Mouse (Mus musculus): ENCODE data around the gene Mical3. TPM values are rescaled to one million over a fixed set of nuclear protein-coding genes. Genes with fewer than 3 reads are reported as not detected.

Mical3 gene
- total RNA-seq, 2 experiments from 2014 or later: 100 to 150 TPM

DNA sequence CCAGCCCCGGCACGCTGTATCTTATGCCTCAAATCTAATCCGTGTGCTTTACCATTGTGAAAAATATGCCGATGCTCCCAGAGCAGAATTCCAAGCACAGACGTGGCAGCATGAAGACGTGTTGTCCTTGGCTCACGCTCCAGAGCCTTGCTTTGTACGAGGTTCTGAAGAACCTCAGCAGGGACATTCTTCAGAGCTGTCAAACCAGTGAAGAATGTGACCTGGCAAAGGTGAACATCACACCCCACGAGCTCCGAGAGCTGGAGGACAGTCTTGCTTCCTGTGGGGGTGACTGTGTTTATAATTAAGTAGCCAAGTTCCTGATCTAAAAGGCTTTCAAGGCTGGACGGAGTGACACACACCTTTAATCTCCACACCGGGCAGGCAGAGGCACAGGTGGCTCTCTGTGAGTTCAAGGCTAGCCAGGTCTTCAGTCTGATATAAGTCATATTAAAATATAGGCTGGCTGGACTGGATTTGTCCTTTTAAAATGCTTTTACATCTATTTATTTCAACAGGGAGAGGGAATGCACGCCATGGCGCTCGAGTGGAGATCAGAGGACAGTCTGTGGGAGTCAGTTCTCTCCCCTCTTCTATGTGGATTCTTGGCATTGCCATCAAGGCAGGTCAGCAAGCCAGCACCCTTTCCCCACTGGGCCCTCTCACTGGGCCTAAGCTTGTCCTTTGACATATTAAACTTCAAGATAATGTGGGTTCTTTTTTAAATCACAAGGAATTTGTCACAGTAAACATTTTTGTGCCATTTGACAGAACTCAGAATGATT lies 12.6 kb downstream of the Mical3 start:
- DNase-seq (ENCODE audit: low spot score in 2 of 2): no peak
- intact Hi-C loops (cut with DNase I): no loop called here

DNA sequence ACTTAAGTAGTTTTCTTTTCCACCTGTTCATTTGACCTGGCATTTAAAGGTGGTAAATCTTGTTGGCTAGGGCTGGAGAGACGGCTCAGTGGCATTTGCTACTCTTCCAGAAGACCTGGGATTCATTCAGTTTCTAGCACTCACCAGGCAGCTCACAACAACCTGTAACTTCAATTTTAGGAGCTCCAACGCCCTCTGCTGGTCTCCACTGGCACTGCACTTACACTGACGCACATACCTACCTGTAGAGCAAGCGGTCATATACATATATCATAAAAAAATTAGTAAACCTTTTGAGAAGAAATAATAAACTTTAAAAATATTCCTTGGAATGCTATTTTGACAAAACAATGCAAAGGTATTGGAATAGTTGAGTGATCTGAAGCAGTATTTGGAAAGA lies 13.7 kb downstream of the Mical3 start:
- DNase-seq (ENCODE audit: low spot score in 2 of 2): no peak
- intact Hi-C loops (cut with DNase I): no loop called here

DNA sequence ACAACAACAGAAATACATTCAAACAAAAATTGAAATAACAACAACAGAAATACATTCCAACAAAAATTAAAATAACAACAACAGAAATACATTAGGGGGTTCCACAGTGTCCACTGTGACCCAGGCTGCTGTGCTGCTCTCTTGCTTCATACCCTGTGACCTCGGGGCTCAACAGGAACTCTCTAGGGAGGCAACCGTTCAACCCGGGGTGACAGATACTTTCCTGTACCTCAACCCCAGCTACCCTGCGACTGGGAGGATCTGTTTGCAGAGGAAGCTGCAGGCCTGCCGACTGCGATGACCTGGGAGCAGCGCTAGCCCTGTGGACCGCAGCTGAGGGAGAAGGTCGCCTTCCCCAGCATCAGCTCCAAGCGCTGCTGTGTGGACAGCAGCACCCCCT lies 14.4 kb downstream of the Mical3 start:
- no peak for DNase-seq (ENCODE audit: low spot score in 2 of 2)
- intact Hi-C loops (cut with DNase I): no loop called here

DNA sequence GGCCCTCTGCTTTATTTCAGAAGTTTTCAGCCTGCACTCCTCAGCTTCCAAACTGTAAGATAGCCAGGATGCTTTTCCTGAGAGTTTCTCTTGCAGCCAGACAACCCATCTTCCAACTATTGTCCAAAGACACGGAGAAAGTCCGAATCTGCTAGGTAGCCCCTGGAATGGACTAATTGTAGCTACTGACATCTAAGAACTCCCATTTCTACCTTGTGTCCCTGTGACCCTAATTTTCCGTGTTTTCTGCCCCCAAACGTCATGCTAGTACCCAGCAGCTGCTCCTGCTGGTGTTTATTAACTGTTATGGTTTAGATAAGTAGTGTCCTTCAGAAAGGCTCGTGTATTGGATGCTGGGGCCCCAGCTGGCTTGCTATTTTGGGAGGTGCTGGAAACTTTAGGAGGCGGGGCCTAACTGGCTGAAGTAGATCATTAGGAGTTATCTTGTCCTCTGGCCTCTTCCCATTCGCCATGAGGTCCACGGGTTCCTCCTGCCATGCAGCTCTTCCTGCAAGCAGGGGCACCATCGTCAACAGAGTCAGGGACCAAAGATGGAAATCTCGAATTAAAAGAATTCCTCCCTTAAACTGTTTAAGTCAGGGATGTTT lies 19.2 kb downstream of the Mical3 start:
- no peak for DNase-seq (ENCODE audit: low spot score in 2 of 2)
- intact Hi-C loops (cut with DNase I): loop anchor here (2.0 kb wide), 1 partner anchor 19 kb away; the partner anchor contains the start of gene Mical3

DNA sequence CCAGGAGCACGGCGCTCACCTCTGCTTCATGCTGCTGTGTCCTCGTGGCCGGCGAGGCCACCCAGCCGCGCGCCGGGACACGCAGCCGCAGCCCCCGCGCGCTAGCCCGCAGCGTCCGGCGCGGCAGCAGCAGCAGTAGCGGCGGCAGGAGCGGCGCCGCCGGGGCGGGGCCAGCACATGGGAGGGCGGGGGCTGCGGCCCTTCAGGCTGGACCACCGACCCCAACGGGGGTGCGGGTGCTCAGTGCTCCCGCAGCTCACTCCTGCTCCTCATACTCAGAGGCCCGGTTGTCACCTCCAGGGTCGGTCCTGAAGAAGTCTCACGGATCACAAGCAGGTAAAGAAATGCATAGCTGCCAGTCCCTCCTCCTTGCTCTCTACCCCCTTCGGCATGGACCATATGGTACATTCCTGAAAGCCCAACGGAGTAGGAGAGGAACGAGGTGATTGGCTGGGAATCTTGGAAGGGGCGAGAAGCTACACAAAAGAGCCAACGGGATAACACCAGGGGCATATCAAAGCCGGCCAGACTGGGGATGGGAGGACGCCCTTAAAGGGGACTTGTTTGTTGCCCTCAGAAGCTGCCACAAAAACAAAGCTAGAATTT lies 20.7 kb downstream of the Mical3 start:
- intact Hi-C loops (cut with DNase I): loop anchor here (2.0 to 5.0 kb wide), 2 partner anchors 21 to 63 kb away; partner anchors contain the start of gene Mical3
- DNase-seq (ENCODE audit: low spot score in 2 of 2): peak; percentile 89 to 90

DNA sequence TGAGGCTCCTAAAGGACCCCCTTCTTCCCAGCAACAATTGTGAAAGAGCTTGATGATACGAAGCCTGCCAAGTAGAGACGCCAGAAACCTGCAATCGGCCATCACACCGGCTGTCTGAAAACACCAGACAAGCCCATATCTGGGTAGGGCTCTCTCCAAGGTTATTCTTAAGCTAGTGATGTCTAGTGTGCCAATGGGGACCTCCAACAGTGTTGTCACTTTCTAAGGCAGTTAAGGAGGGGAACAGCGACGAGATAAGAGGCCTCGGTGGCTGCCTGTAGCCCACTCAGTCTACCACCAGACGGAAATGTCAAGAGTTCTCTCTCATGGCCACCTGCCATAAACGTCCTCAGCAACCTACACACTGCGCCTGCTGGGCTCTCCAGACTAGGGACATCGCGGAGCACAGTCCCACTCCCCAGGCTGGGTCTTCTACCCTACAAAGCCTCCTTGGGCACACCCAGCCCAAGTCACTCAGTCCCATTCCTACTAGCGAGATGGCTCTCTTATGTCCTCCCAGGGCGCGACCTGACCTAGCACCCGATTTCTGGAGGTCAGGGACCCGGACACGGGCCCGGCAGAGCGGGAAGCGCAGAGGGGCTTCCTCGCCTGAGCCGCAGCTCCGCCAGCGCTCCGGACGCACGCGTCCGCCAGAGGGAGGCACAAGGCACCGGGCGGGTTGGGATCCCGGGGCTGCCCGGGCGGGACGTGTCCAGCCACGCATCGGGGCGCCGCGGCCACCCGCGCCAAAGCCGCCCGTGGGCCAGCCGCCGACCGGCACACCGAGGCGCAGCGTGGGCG lies 21.4 kb downstream of the Mical3 start:
- DNase-seq (ENCODE audit: low spot score in 2 of 2): peak; percentile 46 to 49
- intact Hi-C loops (cut with DNase I): loop anchor here (5.0 kb wide), 1 partner anchor 62 kb away; no protein-coding TSS in a partner anchor

DNA sequence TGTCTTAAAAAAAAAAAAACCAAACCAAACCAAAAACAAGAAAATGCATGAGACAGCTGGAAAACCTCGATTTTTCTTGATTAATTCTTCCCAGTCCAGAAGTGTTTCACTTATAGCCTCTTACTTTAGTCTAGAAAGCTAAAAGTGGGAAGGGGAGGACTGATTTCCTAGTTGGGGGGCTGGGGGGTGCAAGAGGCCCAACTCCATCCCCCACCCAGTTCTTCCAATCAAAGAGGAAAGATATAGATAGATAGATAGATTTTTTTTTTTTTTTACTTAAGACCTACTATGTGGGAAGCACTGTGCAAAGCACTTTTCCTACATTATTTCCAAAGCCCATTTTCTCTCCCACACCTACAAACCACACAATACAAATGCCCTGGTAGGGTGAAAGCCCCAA lies 22.7 kb downstream of the Mical3 start:
- intact Hi-C loops (cut with DNase I): loop anchor here (5.0 kb wide), 1 partner anchor 61 kb away; no protein-coding TSS in a partner anchor
- DNase-seq (ENCODE audit: low spot score in 2 of 2): no peak

DNA sequence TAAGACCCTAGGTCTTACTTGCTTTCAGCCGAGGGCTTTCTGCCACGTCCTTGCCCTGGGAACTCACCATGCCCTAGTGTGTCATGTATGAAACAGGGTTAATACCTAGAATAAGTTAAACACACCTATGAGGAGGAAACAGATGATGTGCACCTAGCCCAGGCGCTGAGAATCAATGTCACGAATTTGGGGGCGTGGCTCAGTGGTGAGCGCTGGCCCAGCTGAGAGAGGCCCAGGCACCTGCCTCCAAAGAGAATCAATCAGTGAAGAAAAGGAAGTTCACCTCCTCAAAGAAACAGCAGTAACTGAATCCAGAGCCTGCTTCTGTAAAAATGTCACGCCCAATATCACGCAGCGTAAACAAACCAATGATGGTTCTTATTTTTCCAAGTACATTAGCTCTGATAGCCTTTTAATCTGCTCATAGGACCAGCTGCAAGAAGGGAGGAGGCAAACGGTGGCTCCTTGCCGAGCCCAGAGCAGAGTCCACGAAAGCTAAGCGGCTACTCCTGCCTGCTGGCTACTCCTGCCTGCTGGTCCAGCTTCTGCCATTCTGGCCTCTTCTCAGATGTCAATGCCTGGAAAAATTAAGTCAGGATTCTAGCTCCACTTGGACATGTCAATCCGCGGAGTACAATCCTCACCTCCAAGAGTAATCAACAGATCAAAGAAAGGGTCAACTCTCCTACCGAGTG lies 23.9 kb downstream of the Mical3 start:
- DNase-seq (ENCODE audit: low spot score in 2 of 2): no peak
- intact Hi-C loops (cut with DNase I): loop anchor here (5.0 kb wide), 1 partner anchor 60 kb away; no protein-coding TSS in a partner anchor

DNA sequence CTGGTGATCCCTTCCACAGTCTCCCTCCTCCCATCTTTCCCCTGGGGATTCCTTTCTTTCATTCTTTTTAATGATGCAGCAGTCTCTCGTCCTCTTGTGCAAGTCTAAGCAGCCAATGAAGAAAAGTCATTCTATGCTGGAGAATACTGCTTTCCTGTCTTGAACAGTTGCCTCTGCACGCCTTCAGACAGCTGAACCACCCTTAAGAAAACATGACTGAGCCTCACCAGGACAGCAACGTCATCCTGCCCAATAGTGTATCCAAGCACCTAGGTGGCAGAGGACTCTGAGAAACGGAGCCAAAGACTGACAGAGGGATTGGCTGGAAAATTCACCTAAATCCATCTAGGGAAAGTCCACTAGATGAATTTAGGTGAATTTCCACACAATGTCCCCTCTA lies 25.1 kb downstream of the Mical3 start:
- DNase-seq (ENCODE audit: low spot score in 2 of 2): no peak
- intact Hi-C loops (cut with DNase I): loop anchor here (5.0 kb wide), 1 partner anchor 58 kb away; no protein-coding TSS in a partner anchor

DNA sequence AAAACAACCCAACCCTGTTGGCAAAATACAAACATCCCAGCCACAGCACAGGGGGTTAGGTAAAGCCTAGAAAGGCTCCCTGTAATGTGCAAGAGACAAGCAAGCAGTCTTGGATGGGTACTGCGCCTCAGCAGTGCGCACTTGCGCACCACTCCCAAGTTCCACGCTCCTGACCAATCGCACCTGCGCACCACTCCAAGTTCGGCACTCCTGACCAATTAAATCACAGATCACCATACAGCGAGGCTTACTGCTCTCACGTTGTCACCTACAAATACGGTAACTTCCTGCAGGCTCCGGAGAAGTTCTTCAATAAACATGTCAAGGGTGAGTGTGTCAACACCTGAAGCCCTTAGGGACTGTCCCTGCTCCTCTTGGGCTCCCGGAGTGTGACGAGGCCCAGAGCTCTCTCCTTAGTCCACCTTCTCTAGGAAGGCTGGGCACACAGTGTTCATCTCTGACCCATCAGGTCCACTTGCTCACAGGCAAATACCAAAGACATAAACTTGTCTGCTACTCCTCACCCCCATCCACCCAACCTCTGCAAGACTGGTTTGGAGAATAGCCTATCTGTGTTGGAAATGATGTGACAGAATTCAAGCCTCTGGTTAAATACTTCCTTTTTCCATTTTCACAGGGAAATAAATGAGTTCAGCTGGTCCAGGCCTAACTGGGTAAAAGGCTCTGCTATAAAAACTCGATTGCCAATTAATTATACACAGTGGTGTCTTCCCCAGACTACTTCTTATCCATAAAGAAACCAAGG lies 27.2 kb downstream of the Mical3 start:
- intact Hi-C loops (cut with DNase I): no loop called here
- no peak for DNase-seq (ENCODE audit: low spot score in 2 of 2)

DNA sequence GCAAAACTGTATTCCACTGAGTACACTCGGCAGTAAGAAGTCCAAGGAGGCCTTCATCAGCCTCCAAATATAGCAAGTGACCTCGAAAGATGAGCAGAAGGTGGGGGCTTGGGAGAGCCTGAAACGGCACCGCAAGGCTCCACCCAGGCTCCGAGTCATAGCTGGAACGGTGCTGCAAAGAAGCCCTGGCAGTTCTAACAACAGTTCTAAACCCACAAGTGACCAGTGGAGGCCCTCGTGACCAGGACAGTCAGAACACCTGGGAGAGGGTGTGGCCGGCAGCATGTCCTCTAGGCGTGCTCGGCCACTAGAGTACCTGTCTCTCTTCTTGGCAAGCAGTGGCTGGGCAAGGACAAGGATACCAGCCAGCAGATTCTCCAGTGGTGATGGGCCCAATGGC lies 27.9 kb downstream of the Mical3 start:
- intact Hi-C loops (cut with DNase I): no loop called here
- no peak for DNase-seq (ENCODE audit: low spot score in 2 of 2)

DNA sequence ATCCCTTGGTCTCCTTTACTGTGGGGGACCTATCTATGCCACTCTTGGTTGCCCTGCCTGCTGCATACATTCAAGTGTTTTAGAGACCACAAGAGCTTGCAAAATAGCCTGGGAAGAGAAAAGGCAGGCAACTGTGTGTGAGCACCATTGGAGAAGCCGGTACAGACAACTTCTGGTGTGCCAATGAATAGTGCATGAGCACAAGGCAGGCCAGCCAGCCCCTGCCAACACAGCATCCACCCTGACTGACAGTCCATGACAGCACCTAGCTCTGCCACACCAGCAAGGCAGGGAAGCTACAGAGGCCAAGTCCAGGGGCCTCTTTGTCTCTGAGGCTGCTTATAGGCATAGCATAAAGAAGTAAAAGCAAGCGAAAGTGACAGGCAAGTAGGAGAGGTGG lies 28.7 kb downstream of the Mical3 start:
- intact Hi-C loops (cut with DNase I): no loop called here

DNA sequence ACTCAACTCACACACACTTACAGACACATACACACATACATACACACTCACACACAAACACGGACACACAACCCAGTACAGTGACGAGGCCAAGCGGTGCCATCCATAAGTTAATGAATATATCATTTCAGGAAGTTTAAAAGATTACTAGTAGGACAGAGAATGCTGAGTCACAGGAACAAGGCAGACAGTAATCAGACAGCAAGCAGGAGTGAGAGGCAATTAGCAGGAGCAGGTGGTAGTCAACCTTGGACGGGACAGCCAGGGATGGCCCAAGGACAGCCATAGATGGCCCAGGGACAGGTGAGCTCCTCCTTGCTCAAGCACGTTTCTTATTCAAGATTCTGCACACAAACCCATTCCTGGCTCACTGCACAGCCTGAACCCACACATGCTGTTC lies 29.6 kb downstream of the Mical3 start:
- intact Hi-C loops (cut with DNase I): no loop called here
- no peak for DNase-seq (ENCODE audit: low spot score in 2 of 2)

More for the DNA sequence above, 28.7 kb downstream of the Mical3 start:
- no peak for DNase-seq (ENCODE audit: low spot score in 2 of 2)

DNA sequence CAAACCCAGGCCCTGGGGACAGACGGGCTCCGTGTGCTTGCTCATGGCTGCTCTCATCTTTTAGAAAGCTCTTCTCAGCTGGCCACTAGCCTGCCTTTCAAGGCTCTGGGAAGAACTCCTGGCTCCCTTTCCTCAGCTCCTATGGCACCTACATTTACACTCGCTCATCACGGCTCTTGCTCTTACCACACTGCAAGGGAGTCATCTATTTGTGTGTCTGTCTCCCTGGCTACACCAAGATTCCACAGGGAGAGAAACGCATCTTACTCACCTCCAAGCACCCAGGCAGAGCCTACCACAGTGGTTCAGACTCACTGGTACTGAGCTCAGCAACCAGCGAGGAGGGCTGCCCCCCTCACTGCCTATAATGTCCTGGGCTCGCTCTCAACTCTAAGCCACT lies 31.0 kb downstream of the Mical3 start:
- no peak for DNase-seq (ENCODE audit: low spot score in 2 of 2)
- intact Hi-C loops (cut with DNase I): no loop called here

DNA sequence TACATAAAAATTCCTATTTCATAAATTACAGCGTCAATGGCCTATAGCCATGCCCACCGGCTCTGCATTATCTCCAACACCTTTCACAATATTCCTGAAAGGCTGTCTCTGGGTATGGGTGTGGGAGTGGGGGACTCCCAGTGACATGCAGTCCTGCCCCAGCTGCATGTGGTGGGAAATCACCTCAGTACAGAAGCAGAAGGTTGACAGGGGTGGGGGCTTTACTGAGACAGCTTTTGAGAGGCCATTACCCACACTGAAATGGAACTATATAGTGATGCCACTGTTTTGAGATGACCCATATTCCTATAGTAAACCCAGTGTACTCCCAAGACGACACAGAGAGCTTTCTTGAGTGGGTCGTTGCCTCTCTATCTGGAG lies 31.6 kb downstream of the Mical3 start:
- no peak for DNase-seq (ENCODE audit: low spot score in 2 of 2)
- intact Hi-C loops (cut with DNase I): no loop called here

DNA sequence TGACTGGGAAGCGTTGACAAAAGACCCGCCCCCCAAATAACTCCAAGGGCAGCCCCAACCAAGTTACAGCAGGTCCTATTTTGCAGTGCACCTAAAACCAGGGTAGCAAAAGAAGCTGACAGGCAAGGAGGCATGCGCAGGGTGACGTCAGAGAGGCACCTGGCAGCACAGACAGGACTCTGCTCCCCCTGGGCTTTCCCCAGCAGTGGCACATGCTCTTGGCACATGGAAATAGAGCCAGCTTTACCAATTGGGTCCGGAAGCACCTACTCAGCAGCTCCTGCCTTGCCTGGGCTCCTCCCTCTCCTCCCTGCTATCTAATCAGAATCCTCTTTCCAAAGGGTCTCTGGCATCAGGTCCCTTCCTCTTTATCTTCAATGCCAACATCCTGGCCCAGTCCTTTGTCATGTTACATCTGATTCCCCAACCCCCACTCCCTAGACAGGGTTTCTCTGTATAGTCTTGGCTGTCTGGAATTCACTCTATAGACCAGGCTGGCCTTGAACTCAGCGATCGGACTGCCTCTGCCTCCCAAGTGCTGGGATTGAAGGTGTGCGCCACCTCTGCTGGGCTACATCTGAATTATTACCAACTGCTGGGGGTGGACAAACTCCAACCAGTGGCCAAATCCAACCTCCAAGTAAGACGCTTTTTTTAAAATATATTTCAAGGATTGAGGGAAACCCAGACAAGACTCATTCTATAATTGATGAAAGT lies 32.1 kb downstream of the Mical3 start:
- intact Hi-C loops (cut with DNase I): no loop called here
- no peak for DNase-seq (ENCODE audit: low spot score in 2 of 2)

DNA sequence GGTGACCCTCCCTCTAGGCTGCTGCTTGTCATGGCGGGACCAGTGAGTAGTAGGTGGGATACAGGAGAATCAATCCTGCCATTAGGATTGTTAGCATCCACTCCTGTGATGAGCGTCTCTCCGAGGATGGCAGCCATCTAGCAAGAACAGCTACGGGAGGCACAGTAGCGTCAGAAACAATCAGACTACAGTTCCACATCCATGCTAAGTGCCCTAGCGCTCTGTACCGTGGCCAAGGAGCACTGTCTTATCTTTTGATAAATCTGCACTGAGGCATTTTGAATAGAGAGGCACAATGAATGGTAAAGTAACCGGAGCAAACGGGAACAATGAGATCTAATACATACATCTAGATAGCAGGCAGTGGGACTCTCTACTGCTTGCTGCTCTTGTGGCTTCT lies 32.7 kb downstream of the Mical3 start:
- intact Hi-C loops (cut with DNase I): no loop called here
- no peak for DNase-seq (ENCODE audit: low spot score in 2 of 2)

DNA sequence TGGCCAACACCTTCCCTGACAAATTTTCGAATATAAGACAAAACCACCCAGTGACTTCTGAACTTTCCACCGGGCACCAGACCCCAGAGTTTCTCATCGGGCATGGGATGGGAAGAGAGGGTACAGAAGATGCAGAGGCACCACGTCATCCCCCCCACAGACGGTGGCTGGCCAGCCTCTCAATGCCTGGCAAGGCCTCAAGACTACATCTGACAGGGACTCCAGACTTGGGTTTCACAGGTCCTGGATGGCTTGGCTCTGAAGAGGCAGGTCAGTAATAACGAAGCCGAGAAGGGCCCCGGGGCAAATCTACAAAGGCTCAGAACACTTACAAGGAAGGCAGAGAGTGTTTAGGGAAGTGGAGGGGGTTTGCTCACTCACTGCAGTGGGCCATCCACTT lies 33.9 kb downstream of the Mical3 start:
- DNase-seq (ENCODE audit: low spot score in 2 of 2): no peak
- intact Hi-C loops (cut with DNase I): no loop called here
